9 mouse cellular contexts compared by ENCODE assay signal in the genomic region with DNA sequence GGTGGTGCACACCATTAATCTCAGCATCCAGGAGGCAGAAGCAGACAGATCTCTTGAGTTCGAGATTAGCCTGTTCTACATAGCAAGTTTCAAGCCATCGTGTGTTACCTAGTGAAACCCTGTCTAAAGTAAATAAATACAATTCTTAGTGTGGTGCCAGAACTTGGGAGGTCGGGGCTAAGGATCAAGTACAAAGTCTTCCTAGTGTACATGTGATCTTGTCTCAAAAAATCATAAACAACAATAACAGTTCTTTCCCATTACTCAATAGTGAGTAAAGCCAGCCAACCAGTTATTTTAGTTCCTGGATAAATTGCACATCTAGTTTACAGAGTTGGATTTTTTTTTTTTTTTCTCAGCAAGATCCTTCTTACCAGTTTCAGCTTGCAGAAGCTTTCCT. TPM values are rescaled to one million over a fixed set of nuclear protein-coding genes. Genes with fewer than 3 reads are reported as not detected.
A peak's percentile ranks its signal among the peaks of the same experiment; 100 is the strongest.
DNase-seq lines count a peak whose midpoint lies in the region; ATAC-seq lines count a peak whose summit lies in the region.
"Had no signal": no experiment of that assay in that cellular context is flagged by ENCODE, and none has a peak within 500 bp of the region (broad histone marks: within the 10 kb centered on the region; RNA-seq: fewer than 3 reads in every experiment).

No protein-coding gene starts in this region.

- H3K27ac ChIP-seq in neural tube, embryonic 11.5 days (ENCODE audit: low read depth, low read length): no peak overlapping the region
- H3K27ac ChIP-seq in liver, embryonic 12.5 days: peak overlapping the region; percentile 82; the same call in 1 of the 2 replicates

- no peaks in the 10 kb centered on the region for H3K4me1 ChIP-seq in neural tube, embryonic 11.5 days (ENCODE audit: control insufficient read depth, insufficient read depth, low read length)
- peaks cover 51% of the 10 kb centered on the region for H3K4me1 ChIP-seq in liver, embryonic 12.5 days

- DNase-seq in cerebellum, adult 9-10 months: peak; percentile 7
- no peak for DNase-seq in cerebellum, postnatal 25 days
- DNase-seq in neural tube, embryonic 11.5 days (ENCODE audit: low spot score): no peak
- no peak for DNase-seq in neural tube, embryonic 10.5 days (ENCODE audit: extremely low spot score, low spot score)
- DNase-seq in retina, postnatal 1 day: no peak
- no peak for DNase-seq in cerebellum, adult 9-11 months
- no peak for DNase-seq in layer of hippocampus, postnatal 10 days (ENCODE audit: low spot score in 2 of 2)

- 66% methylated on average over 3 of the region's 3 CpGs for WGBS in neural tube, embryonic 11.5 days
- 45% methylated on average over 3 of the region's 3 CpGs for WGBS in liver, embryonic 12.5 days (ENCODE audit: insufficient replicate concordance)

- no peaks in the 10 kb centered on the region for H3K36me3 ChIP-seq in neural tube, embryonic 11.5 days (ENCODE audit: control insufficient read depth, insufficient read depth, low read length)
- peaks cover 23% of the 10 kb centered on the region for H3K36me3 ChIP-seq in liver, embryonic 12.5 days

- H3K4me2 ChIP-seq in neural tube, embryonic 11.5 days (ENCODE audit: low read depth): peak overlapping the region; percentile 84
- H3K4me2 ChIP-seq in liver, embryonic 12.5 days: peak overlapping the region; percentile 89

- ATAC-seq in neural tube, embryonic 11.5 days (ENCODE audit: insufficient read depth, low FRiP score, low TSS enrichment): no peak
- no peak for ATAC-seq in liver, embryonic 12.5 days

- H3K9ac ChIP-seq in neural tube, embryonic 11.5 days (ENCODE audit: low read length): no peak overlapping the region; the same call in 1 of the 2 replicates
- H3K9ac ChIP-seq in liver, embryonic 12.5 days: peak overlapping the region; percentile 88

- H3K27me3 ChIP-seq in neural tube, embryonic 11.5 days (ENCODE audit: control insufficient read depth, insufficient read depth, low read length): no peaks in the 10 kb centered on the region
- H3K27me3 ChIP-seq in liver, embryonic 12.5 days (replicated peaks): no peaks in the 10 kb centered on the region

- H3K9me3 ChIP-seq in neural tube, embryonic 11.5 days (ENCODE audit: control insufficient read depth, low read length): no peaks in the 10 kb centered on the region
- H3K9me3 ChIP-seq in liver, embryonic 12.5 days (replicated peaks): no peaks in the 10 kb centered on the region

- H3K4me3 ChIP-seq in neural tube, embryonic 11.5 days (ENCODE audit: low read depth, low read length): peak overlapping the region; percentile 64
- H3K4me3 ChIP-seq in liver, embryonic 12.5 days: peak overlapping the region; percentile 81

RNA-seq across cellular contexts. Expression of a gene that starts 1.0 kb away (rescaled TPM):
- polyA plus RNA-seq in neural tube, embryonic 11.5 days (2014; fragmentation: Nextera tagmentation; extraction: Ambion mirVana): 18.8 and 20.2 TPM in 2 replicates
- 47.9 and 50.2 TPM in 2 replicates for polyA plus RNA-seq in liver, embryonic 12.5 days (2016; fragmentation: Nextera tagmentation; extraction: Ambion mirVana)
- total RNA-seq in layer of hippocampus, postnatal 10 days (2021): 1 to 10 TPM; 6.7 to 6.9 TPM

RNA-seq across cellular contexts. Expression of a gene that starts 1.1 kb away (rescaled TPM):
- 56.6 and 61.4 TPM in 2 replicates for polyA plus RNA-seq in neural tube, embryonic 11.5 days (2014; fragmentation: Nextera tagmentation; extraction: Ambion mirVana)
- polyA plus RNA-seq in liver, embryonic 12.5 days (2016; fragmentation: Nextera tagmentation; extraction: Ambion mirVana): 25.1 and 25.3 TPM in 2 replicates
- total RNA-seq in layer of hippocampus, postnatal 10 days (2021): 10 to 100 TPM; 30.8 to 33.5 TPM

RNA-seq across cellular contexts. Expression of a gene that starts 19.2 kb away (rescaled TPM):
- 0.41 TPM in 1 of 2 replicates, not detected in the other for polyA plus RNA-seq in neural tube, embryonic 11.5 days (2014; fragmentation: Nextera tagmentation; extraction: Ambion mirVana)
- 0.13 and 0.25 TPM in 2 replicates for polyA plus RNA-seq in liver, embryonic 12.5 days (2016; fragmentation: Nextera tagmentation; extraction: Ambion mirVana)
- total RNA-seq in layer of hippocampus, postnatal 10 days (2021): under 1 TPM; 0.30 to 0.40 TPM
- total RNA-seq: left cerebral cortex, adult 18-20 months had no signal

RNA-seq across cellular contexts. Expression of a gene that starts 27.1 kb away (rescaled TPM):
- polyA plus RNA-seq in neural tube, embryonic 11.5 days (2014; fragmentation: Nextera tagmentation; extraction: Ambion mirVana): not detected in 2 replicates
- polyA plus RNA-seq in liver, embryonic 12.5 days (2016; fragmentation: Nextera tagmentation; extraction: Ambion mirVana): not detected in 2 replicates
- not detected for total RNA-seq in layer of hippocampus, postnatal 10 days (2021)
- total RNA-seq: left cerebral cortex, adult 18-20 months had no signal

RNA-seq across cellular contexts. Expression of a gene that starts 48.2 kb away (rescaled TPM):
- polyA plus RNA-seq in neural tube, embryonic 11.5 days (2014; fragmentation: Nextera tagmentation; extraction: Ambion mirVana): 60.0 and 62.5 TPM in 2 replicates
- polyA plus RNA-seq in liver, embryonic 12.5 days (2016; fragmentation: Nextera tagmentation; extraction: Ambion mirVana): 38.8 and 39.6 TPM in 2 replicates
- 10 to 100 TPM; 73.2 to 76.8 TPM for total RNA-seq in layer of hippocampus, postnatal 10 days (2021)
